Mouse (Mus musculus): ENCODE measurements at regions not wholly inside any gene's neighbourhood (a gene's known extent, or its start where the extent isn't known, plus 50 kb on each side); places are given as distances from the start of the nearest gene placed in this dataset.

- no peak for DNase-seq
These were observed 236.5 kb upstream of the 3110018I06Rik start for GRCm38 (mm10) chr12:107251981-107252380.

- DNase-seq, result no peak
These were observed 226.4 kb upstream of the 3110018I06Rik start for GRCm38 (mm10) chr12:107262076-107262475.

GRCm38 (mm10) chr12:107262516-107262915 lies 225.9 kb upstream of the 3110018I06Rik start:
- no peak for DNase-seq

GRCm38 (mm10) chr12:107266696-107267095 lies 221.7 kb upstream of the 3110018I06Rik start:
- DNase-seq, result no peak

- no peak for DNase-seq
These were observed 202.8 kb upstream of the 3110018I06Rik start for GRCm38 (mm10) chr12:107285622-107286021.

GRCm38 (mm10) chr12:107291377-107291776 lies 197.1 kb upstream of the 3110018I06Rik start:
- DNase-seq, result no peak

GRCm38 (mm10) chr12:107307094-107307740 lies 181.2 kb upstream of the 3110018I06Rik start:
- no peak for DNase-seq

- DNase-seq, result no peak
These were observed 173.0 kb upstream of the 3110018I06Rik start for GRCm38 (mm10) chr12:107315446-107315845.

GRCm38 (mm10) chr12:107322861-107323260 lies 165.6 kb upstream of the 3110018I06Rik start:
- DNase-seq, result no peak

GRCm38 (mm10) chr12:107326101-107326500 lies 162.3 kb upstream of the 3110018I06Rik start:
- DNase-seq, result no peak

- DNase-seq, result no peak
These were observed 161.2 kb upstream of the 3110018I06Rik start for GRCm38 (mm10) chr12:107327107-107327770.

GRCm38 (mm10) chr12:107328986-107329385 lies 159.4 kb upstream of the 3110018I06Rik start:
- no peak for DNase-seq

GRCm38 (mm10) chr12:107334366-107334765 lies 154.1 kb upstream of the 3110018I06Rik start:
- DNase-seq, result no peak

- DNase-seq, result no peak
These were observed 153.3 kb upstream of the 3110018I06Rik start for GRCm38 (mm10) chr12:107335106-107335505.

- DNase-seq, result no peak
These were observed 149.7 kb upstream of the 3110018I06Rik start for GRCm38 (mm10) chr12:107338758-107339157.

- DNase-seq, result no peak
These were observed 132.2 kb upstream of the 3110018I06Rik start for GRCm38 (mm10) chr12:107356211-107356610.

- DNase-seq, result no peak
These were observed 131.5 kb upstream of the 3110018I06Rik start for GRCm38 (mm10) chr12:107356974-107357373.

GRCm38 (mm10) chr12:107360511-107360910 lies 127.9 kb upstream of the 3110018I06Rik start:
- no peak for DNase-seq

- DNase-seq, result no peak
These were observed 126.8 kb upstream of the 3110018I06Rik start for GRCm38 (mm10) chr12:107361606-107362005.

GRCm38 (mm10) chr12:107362120-107362519 lies 126.3 kb upstream of the 3110018I06Rik start:
- no peak for DNase-seq

- DNase-seq, result no peak
These were observed 116.2 kb upstream of the 3110018I06Rik start for GRCm38 (mm10) chr12:107372254-107372653.

GRCm38 (mm10) chr12:107392050-107392795 lies 96.2 kb upstream of the 3110018I06Rik start:
- DNase-seq, result no peak

GRCm38 (mm10) chr12:107394467-107394866 lies 94.0 kb upstream of the 3110018I06Rik start:
- no peak for DNase-seq

Measured in heart, adult 18-20 months (tissue).